Mouse (Mus musculus): Measurements from ENCODE around the gene Plekhm2. TPM values are rescaled to one million over a fixed set of nuclear protein-coding genes. Genes with fewer than 3 reads are reported as not detected.

Plekhm2 gene
- 10 to 100 TPM; 25.6 to 26.4 TPM for total RNA-seq (2023)

GRCm38 (mm10) chr4:141664799-141665198, at the start of gene Plekhm2:
TSS of gene Plekhm2 (minus strand) at chr4:141664899.

GRCm38 (mm10) chr4:141685499-141685898, 20.8 kb upstream of the Plekhm2 start, which contains the start of gene Rsc1a1:
TSS of gene Rsc1a1 (minus strand) at chr4:141685599.

GRCm38 (mm10) chr4:141623666-141624065, 41.0 kb downstream of the Plekhm2 start, which contains the start of gene Slc25a34:
TSS of gene Slc25a34 (minus strand) at chr4:141623821.

GRCm38 (mm10) chr4:141618565-141619243, 46.0 kb downstream of the Plekhm2 start, which contains the start of gene Tmem82:
TSS of gene Tmem82 (minus strand) at chr4:141618633.

GRCm38 (mm10) chr4:141605861-141606260, 58.8 kb downstream of the Plekhm2 start, which contains the start of gene Fblim1:
TSS of gene Fblim1 (minus strand) at chr4:141606096.

Other genes with a start within 250 kb of the Plekhm2 start
- not detected for gene Clcnkb, start 248.9 kb downstream of the Plekhm2 start, total RNA-seq (2023)
- gene Hspb7, start 244.1 kb downstream of the Plekhm2 start, total RNA-seq (2023): under 1 TPM in 1 of 2 experiments, not detected in 1; 0.46 TPM
- not detected for gene Srarp, start 228.8 kb downstream of the Plekhm2 start, total RNA-seq (2023)
- 10 to 100 TPM; 18.5 to 24.3 TPM for gene Zbtb17, start 220.2 kb downstream of the Plekhm2 start, total RNA-seq (2023)
- 10 to 100 TPM; 82.0 to 96.2 TPM for gene Spen, start 126.3 kb downstream of the Plekhm2 start, total RNA-seq (2023)
- gene Fblim1, start 58.8 kb downstream of the Plekhm2 start, total RNA-seq (2023): under 1 TPM in 1 of 2 experiments, not detected in 1; 0.42 TPM
- gene Tmem82, start 46.3 kb downstream of the Plekhm2 start, total RNA-seq (2023): not detected
- gene Slc25a34, start 41.1 kb downstream of the Plekhm2 start, total RNA-seq (2023): not detected
- gene Rsc1a1, start 20.7 kb upstream of the Plekhm2 start, total RNA-seq (2023): 1 to 10 TPM in 1 of 2 experiments, under 1 TPM in 1; 0.79 to 1.3 TPM
- gene Ddi2, start 58.5 kb upstream of the Plekhm2 start, total RNA-seq (2023): 10 to 100 TPM; 42.8 to 46.7 TPM
- not detected for gene Agmat, start 81.8 kb upstream of the Plekhm2 start, total RNA-seq (2023)
- 1 to 10 TPM; 4.9 TPM for gene Dnajc16, start 126.0 kb upstream of the Plekhm2 start, total RNA-seq (2023)
- 10 to 100 TPM; 20.4 to 20.5 TPM for gene Casp9, start 128.7 kb upstream of the Plekhm2 start, total RNA-seq (2023)
- not detected for gene Cela2a, start 161.3 kb upstream of the Plekhm2 start, total RNA-seq (2023)
- not detected for gene Ctrc, start 181.5 kb upstream of the Plekhm2 start, total RNA-seq (2023)
- gene Efhd2, start 210.0 kb upstream of the Plekhm2 start, total RNA-seq (2023): 100 to 1,000 TPM; 118 to 123 TPM